Mouse (Mus musculus): ENCODE data around the gene Kcnh1. TPM values are rescaled to one million over a fixed set of nuclear protein-coding genes. Genes with fewer than 3 reads are reported as not detected.

Gene Kcnh1
- polyA plus RNA-seq, 1 experiment from 2014 or later, result 2.3 TPM

DNA sequence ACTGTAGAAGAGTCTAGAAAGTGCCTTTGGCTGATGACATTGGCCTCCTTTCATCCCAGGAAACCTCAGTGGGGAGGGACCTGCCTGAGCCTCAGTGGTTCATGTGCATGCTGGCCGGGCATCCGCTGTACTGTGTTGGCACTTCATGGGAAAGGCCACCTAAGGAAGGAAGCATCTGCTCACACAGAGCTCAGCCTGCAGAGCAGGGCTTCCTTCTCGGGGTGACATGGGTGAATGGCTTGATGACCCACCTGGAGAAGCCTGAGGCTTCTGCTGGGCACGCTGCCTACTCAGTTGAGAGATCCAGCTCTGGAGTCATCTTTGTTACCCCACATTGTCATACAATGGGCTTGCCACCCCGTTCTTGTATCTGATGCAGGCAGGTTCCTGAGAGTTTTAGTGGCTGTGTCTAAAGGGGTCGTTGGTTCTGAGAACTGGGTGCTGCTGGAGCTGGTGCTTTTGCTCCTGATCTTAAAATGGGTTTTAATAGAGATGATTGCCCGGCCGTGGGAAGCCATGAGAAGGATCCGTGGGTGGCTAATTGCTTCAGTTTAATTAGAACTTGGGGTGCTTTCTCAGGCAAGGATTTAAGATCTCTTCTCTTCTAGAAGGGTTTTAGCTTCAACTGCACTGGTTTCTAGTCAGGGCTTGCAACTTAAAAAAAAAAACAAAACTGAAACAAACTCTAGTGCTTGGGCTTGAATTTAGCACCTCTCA is 148.9 kb downstream of the Kcnh1 start:
- no peaks in the 10 kb centered on the region for H3K27me3 ChIP-seq (replicated peaks)

GRCm38 (mm10) chr1:192341774-192342173 is 151.2 kb downstream of the Kcnh1 start:
- Histone ChIP-seq H3K4me3 (no peak overlapping the region), H3K36me3 (no peaks in the 10 kb centered on the region), H3K27ac (no peak overlapping the region), H3K9ac (no peak overlapping the region), H3K4me2 (replicated peaks) (no peak overlapping the region), H3K4me1 (no peaks in the 10 kb centered on the region), H3K9me3 (no peaks in the 10 kb centered on the region), H3K27me3 (replicated peaks) (no peaks in the 10 kb centered on the region)
- WGBS, result 91% methylated on average over 4 of the region's 4 CpGs
- no peak for ATAC-seq (ENCODE audit: low FRiP score, low read depth)

More for the DNA sequence above, 148.9 kb downstream of the Kcnh1 start:
- Histone ChIP-seq H3K9me3 (no peaks in the 10 kb centered on the region), H3K4me1 (no peaks in the 10 kb centered on the region), H3K9ac (no peak overlapping the region), H3K4me3 (no peak overlapping the region), H3K27ac (no peak overlapping the region), H3K36me3 (no peaks in the 10 kb centered on the region), H3K4me2 (replicated peaks) (no peak overlapping the region)
- 79% methylated on average over 9 of the region's 9 CpGs for WGBS
- ATAC-seq (ENCODE audit: low FRiP score, low read depth), result no peak

DNA sequence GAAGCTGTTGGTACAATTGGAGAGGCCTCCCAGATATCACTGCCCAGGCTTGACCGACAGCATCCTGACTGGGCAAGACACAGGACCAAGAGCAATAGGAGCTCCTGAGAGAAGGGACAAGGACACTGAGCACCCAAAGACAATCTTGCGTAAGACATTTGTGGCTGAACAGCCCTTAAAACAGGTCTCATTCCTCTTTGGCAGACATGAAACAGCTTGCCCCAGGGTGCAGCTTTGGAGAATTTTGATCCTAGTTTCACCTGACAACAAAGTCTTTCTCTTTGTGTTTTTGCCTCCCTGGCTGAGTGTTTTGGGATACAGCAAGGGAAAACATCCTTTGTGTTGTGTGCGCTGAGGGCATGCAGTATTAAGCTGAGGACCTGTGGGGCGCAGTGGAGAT is 153.4 kb downstream of the Kcnh1 start:
- H3K4me3 ChIP-seq, result no peak overlapping the region
- no peaks in the 10 kb centered on the region for H3K36me3 ChIP-seq
- 93% methylated on average over 4 of the region's 4 CpGs for WGBS
- H3K9ac ChIP-seq, result no peak overlapping the region
- H3K9me3 ChIP-seq, result no peaks in the 10 kb centered on the region
- H3K4me1 ChIP-seq, result no peaks in the 10 kb centered on the region
- ATAC-seq (ENCODE audit: low FRiP score, low read depth), result no peak
- H3K27ac ChIP-seq, result no peak overlapping the region
- no peak overlapping the region for H3K4me2 ChIP-seq (replicated peaks)
- no peaks in the 10 kb centered on the region for H3K27me3 ChIP-seq (replicated peaks)

DNA sequence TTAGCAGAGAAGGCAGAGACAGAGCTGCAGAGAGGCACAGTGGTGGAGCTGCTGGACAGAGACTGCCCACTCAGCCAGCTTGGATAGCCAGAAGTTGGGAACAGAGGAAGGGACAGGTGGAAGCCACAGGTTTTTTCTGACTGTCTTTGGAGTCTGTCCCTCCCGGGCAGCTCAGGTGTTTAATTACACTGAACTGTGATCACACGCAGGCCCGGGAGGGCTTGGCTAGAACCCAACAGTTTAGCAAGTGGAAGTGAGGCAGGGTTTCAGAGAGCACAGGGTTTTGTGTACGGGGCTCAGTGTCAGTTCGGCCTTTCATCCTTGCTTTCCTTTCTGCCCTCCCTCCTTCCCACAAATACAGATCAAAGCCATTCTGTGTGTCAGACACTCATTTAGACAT is 156.8 kb downstream of the Kcnh1 start:
- no peaks in the 10 kb centered on the region for H3K4me1 ChIP-seq
- H3K4me3 ChIP-seq, result no peak overlapping the region
- no peak overlapping the region for H3K9ac ChIP-seq
- H3K27me3 ChIP-seq (replicated peaks), result no peaks in the 10 kb centered on the region
- WGBS, result 81% methylated on average over 5 of the region's 5 CpGs
- H3K4me2 ChIP-seq (replicated peaks), result no peak overlapping the region
- H3K27ac ChIP-seq, result no peak overlapping the region
- no peaks in the 10 kb centered on the region for H3K36me3 ChIP-seq
- ATAC-seq (ENCODE audit: low FRiP score, low read depth), result no peak
- H3K9me3 ChIP-seq, result no peaks in the 10 kb centered on the region

GRCm38 (mm10) chr1:192356231-192356630 is 165.7 kb downstream of the Kcnh1 start:
- no peak overlapping the region for H3K4me2 ChIP-seq (replicated peaks)
- H3K36me3 ChIP-seq, result no peaks in the 10 kb centered on the region
- WGBS, result 83% methylated on average over 3 of the region's 3 CpGs
- no peak overlapping the region for H3K9ac ChIP-seq
- no peak for ATAC-seq (ENCODE audit: low FRiP score, low read depth)
- no peak overlapping the region for H3K27ac ChIP-seq
- no peaks in the 10 kb centered on the region for H3K9me3 ChIP-seq
- no peaks in the 10 kb centered on the region for H3K4me1 ChIP-seq
- no peaks in the 10 kb centered on the region for H3K27me3 ChIP-seq (replicated peaks)
- no peak overlapping the region for H3K4me3 ChIP-seq

GRCm38 (mm10) chr1:192359212-192359611 is 168.6 kb downstream of the Kcnh1 start:
- Histone ChIP-seq H3K9ac (no peak overlapping the region), H3K27me3 (replicated peaks) (no peaks in the 10 kb centered on the region), H3K36me3 (no peaks in the 10 kb centered on the region), H3K4me1 (no peaks in the 10 kb centered on the region), H3K27ac (no peak overlapping the region), H3K4me2 (replicated peaks) (no peak overlapping the region), H3K4me3 (no peak overlapping the region), H3K9me3 (no peaks in the 10 kb centered on the region)
- ATAC-seq (ENCODE audit: low FRiP score, low read depth), result no peak
- WGBS, result 82% methylated on average over 2 of the region's 2 CpGs

DNA sequence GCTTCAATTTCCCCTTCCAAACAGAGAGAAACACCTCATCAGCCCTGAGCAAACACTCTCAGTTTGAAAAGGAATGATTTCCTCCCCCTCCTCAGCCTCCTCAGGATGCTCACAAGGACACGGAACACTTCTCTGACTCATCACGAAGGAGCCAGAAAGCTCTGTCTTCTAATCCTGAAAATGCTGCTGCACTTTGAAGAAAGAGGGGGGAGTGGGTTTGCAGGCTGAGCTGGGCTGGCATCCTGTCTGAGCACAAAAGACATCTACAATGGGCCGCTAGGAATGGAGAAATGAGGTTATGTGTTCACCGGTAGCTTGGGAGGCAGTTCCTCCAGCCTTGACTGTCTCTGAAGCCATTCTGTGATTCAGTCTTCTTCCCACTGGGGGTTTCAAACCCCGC is 177.8 kb downstream of the Kcnh1 start:
- no peak overlapping the region for H3K4me3 ChIP-seq
- H3K27ac ChIP-seq, result no peak overlapping the region
- H3K9ac ChIP-seq, result no peak overlapping the region
- H3K4me2 ChIP-seq (replicated peaks), result no peak overlapping the region
- no peak for ATAC-seq (ENCODE audit: low FRiP score, low read depth)
- no peaks in the 10 kb centered on the region for H3K4me1 ChIP-seq
- H3K27me3 ChIP-seq (replicated peaks), result no peaks in the 10 kb centered on the region
- H3K9me3 ChIP-seq, result no peaks in the 10 kb centered on the region
- 69% methylated on average over 5 of the region's 5 CpGs for WGBS
- H3K36me3 ChIP-seq, result no peaks in the 10 kb centered on the region

- 82% methylated on average over 4 of the region's 4 CpGs for WGBS
- Histone ChIP-seq H3K9ac (no peak overlapping the region), H3K4me2 (replicated peaks) (no peak overlapping the region), H3K4me3 (no peak overlapping the region), H3K9me3 (no peaks in the 10 kb centered on the region), H3K4me1 (no peaks in the 10 kb centered on the region), H3K27ac (no peak overlapping the region), H3K36me3 (no peaks in the 10 kb centered on the region), H3K27me3 (replicated peaks) (no peaks in the 10 kb centered on the region)
- ATAC-seq (ENCODE audit: low FRiP score, low read depth), result no peak
Observed at GRCm38 (mm10) chr1:192371943-192372614, 181.5 kb downstream of the Kcnh1 start.

GRCm38 (mm10) chr1:192378546-192379075 is 188.0 kb downstream of the Kcnh1 start:
- no peaks in the 10 kb centered on the region for H3K36me3 ChIP-seq
- no peak for ATAC-seq (ENCODE audit: low FRiP score, low read depth)
- no peaks in the 10 kb centered on the region for H3K27me3 ChIP-seq (replicated peaks)
- H3K4me2 ChIP-seq (replicated peaks), result no peak overlapping the region
- H3K9me3 ChIP-seq, result no peaks in the 10 kb centered on the region
- H3K4me1 ChIP-seq, result no peaks in the 10 kb centered on the region
- H3K27ac ChIP-seq, result no peak overlapping the region
- no peak overlapping the region for H3K4me3 ChIP-seq
- H3K9ac ChIP-seq, result no peak overlapping the region
- WGBS, result 81% methylated on average over 4 of the region's 4 CpGs

DNA sequence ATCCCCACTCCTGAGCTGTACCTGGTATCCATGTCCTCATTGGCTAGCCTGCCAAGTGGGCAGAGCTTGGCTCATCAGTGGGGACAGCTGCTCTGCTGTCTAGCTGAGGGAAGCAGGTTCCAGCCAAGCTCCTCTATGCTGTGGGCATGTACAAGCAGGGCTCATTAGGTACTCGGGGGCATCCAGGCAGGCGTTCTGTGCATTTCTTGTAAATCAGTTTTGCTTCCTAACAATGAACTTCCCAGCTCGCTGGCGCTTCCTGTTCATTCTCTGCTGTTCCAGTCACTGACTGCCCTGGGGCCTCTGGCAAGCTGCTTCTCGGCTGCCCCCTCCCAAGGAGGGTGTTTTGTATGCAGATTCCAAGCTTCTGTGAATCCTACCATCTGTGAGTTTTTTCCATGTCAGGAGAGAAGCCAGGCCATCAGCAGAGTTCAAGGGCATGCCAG is 190.0 kb downstream of the Kcnh1 start:
- H3K36me3 ChIP-seq, result no peaks in the 10 kb centered on the region
- ATAC-seq (ENCODE audit: low FRiP score, low read depth), result no peak
- no peaks in the 10 kb centered on the region for H3K27me3 ChIP-seq (replicated peaks)
- H3K4me1 ChIP-seq, result no peaks in the 10 kb centered on the region
- H3K9ac ChIP-seq, result no peak overlapping the region
- no peak overlapping the region for H3K27ac ChIP-seq
- no peak overlapping the region for H3K4me2 ChIP-seq (replicated peaks)
- WGBS, result 55% methylated on average over 5 of the region's 5 CpGs
- no peak overlapping the region for H3K4me3 ChIP-seq
- no peaks in the 10 kb centered on the region for H3K9me3 ChIP-seq

GRCm38 (mm10) chr1:192387624-192388023 is 197.1 kb downstream of the Kcnh1 start:
- no peaks in the 10 kb centered on the region for H3K36me3 ChIP-seq
- H3K4me1 ChIP-seq, result no peaks in the 10 kb centered on the region
- no peak overlapping the region for H3K4me2 ChIP-seq (replicated peaks)
- H3K9ac ChIP-seq, result no peak overlapping the region
- no peak for ATAC-seq (ENCODE audit: low FRiP score, low read depth)
- H3K27ac ChIP-seq, result no peak overlapping the region
- H3K4me3 ChIP-seq, result no peak overlapping the region
- H3K9me3 ChIP-seq, result no peaks in the 10 kb centered on the region
- H3K27me3 ChIP-seq (replicated peaks), result no peaks in the 10 kb centered on the region

DNA sequence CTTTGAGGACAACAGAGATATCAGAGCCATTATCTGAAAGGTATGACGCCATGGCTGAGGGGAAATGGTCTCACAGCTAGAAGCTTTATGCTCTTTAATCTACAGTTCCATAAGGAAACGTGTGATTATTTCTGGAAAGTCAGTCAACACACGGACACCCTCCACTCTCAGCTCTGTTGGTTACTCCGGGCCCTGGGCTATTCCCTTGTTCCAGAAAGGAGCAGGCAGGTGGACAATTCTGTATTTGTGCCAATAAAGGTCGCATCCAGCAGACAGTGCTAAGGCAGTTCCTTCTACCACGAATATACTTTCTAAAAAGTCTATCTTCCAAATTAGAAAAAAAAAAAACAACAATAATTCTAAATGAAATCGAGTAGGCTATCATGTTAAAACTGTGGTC is 200.5 kb downstream of the Kcnh1 start:
- no peaks in the 10 kb centered on the region for H3K27me3 ChIP-seq (replicated peaks)
- no peaks in the 10 kb centered on the region for H3K36me3 ChIP-seq
- no peak for ATAC-seq (ENCODE audit: low FRiP score, low read depth)
- WGBS, result 83% methylated on average over 7 of the region's 7 CpGs
- H3K4me2 ChIP-seq (replicated peaks), result no peak overlapping the region
- no peak overlapping the region for H3K27ac ChIP-seq
- no peak overlapping the region for H3K4me3 ChIP-seq
- no peaks in the 10 kb centered on the region for H3K4me1 ChIP-seq
- no peaks in the 10 kb centered on the region for H3K9me3 ChIP-seq
- H3K9ac ChIP-seq, result no peak overlapping the region

DNA sequence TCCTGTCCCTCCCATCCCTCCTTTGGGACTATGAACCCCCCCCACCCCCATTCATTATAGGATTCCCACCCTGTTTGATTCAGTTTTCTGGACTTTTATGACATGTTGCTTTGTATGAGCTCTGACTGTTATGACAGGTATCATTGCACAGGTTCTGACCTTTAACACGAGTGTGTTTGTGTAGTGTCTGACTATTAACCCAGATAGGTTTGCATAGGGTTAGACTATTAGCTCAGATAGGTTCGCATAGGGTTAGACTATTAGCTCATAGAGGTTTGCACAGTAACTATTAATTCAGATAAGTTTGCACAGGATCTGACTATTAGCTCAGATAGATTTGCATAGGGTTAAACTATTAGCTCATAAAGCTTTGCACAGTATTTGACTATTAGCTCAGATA is 201.7 kb downstream of the Kcnh1 start:
- 86% methylated on average over 2 of the region's 2 CpGs for WGBS

More for the DNA sequence above, 201.7 kb downstream of the Kcnh1 start:
- ATAC-seq (ENCODE audit: low FRiP score, low read depth), result no peak
- no peaks in the 10 kb centered on the region for H3K4me1 ChIP-seq
- no peak overlapping the region for H3K27ac ChIP-seq
- no peaks in the 10 kb centered on the region for H3K36me3 ChIP-seq
- H3K4me3 ChIP-seq, result no peak overlapping the region
- no peaks in the 10 kb centered on the region for H3K27me3 ChIP-seq (replicated peaks)
- H3K4me2 ChIP-seq (replicated peaks), result no peak overlapping the region
- no peak overlapping the region for H3K9ac ChIP-seq
- no peaks in the 10 kb centered on the region for H3K9me3 ChIP-seq
